Mouse (Mus musculus) CH12.LX (cell line): Measurements from ENCODE around the gene Golm1. TPM values are rescaled to one million over a fixed set of nuclear protein-coding genes. Genes with fewer than 3 reads are reported as not detected.
A peak's percentile ranks its signal among the peaks of the same experiment; 100 is the strongest.

Experiments
- DNase-seq: peaks from one replicate; pipeline ENCODE4 v3.0.0-alpha.2; 2013; ENCODE audit errors: extremely low read depth
- H3K27ac ChIP-seq: 2 replicates; pipeline ENCODE4 v1.5.1; 2012; ENCODE audit warnings: low read depth, mild to moderate bottlenecking, control low read depth, moderate library complexity; ENCODE audit not compliant: insufficient read depth
- H3K27me3 ChIP-seq: replicated peaks from 2 replicates; pipeline ENCODE3; 2012; ENCODE audit warnings: inconsistent platforms
- H3K36me3 ChIP-seq, 2 experiments: replicated peaks in 1 of 2; 2 replicates each; pipeline versions ENCODE3 to v1.6.1; 2012; ENCODE audit warnings: inconsistent platforms in 1 of 2, low read length in 1 of 2, mild to moderate bottlenecking in 1 of 2, mixed read lengths in 1 of 2, moderate library complexity in 1 of 2; ENCODE audit not compliant: control insufficient read depth in 1 of 2, insufficient read depth in 1 of 2
- H3K4me1 ChIP-seq, 2 experiments: 2 replicates each; pipeline ENCODE4 v1.6.1; 2012; ENCODE audit warnings: inconsistent platforms in 1 of 2, moderate library complexity in 1 of 2; ENCODE audit not compliant: insufficient read depth in 2 of 2, control insufficient read depth in 1 of 2
- H3K4me2 ChIP-seq: 2 replicates; pipeline ENCODE4 v1.6.1; 2012; ENCODE audit warnings: low read depth, mild to moderate bottlenecking, control low read depth; ENCODE audit not compliant: poor library complexity, insufficient read depth, severe bottlenecking
- H3K4me3 ChIP-seq, 3 experiments: fragments of 150-350 bp in 1 of 3; sonication (generic) in 1 of 3; replicated peaks in 1 of 3; 2 replicates each; pipeline versions ENCODE3 to v1.5.1; 2011 to 2012; ENCODE audit warnings: low read depth in 2 of 3, low read length in 2 of 3, mild to moderate bottlenecking in 2 of 3, moderate library complexity in 2 of 3, control low read depth in 1 of 3, improper control_type of control experiment in 1 of 3, inconsistent platforms in 1 of 3, mixed read lengths in 1 of 3; ENCODE audit not compliant: poor library complexity in 1 of 3
- H3K79me2 ChIP-seq: replicated peaks from 2 replicates; pipeline ENCODE4 v1.6.1; 2012; ENCODE audit warnings: mild to moderate bottlenecking, moderate library complexity; ENCODE audit not compliant: control insufficient read depth, poor library complexity, insufficient read depth, severe bottlenecking; ENCODE audit errors: extremely low read depth
- H3K9ac ChIP-seq: 2 replicates; pipeline ENCODE4 v1.6.1; 2012; ENCODE audit warnings: low read depth, mild to moderate bottlenecking, control low read depth, moderate library complexity; ENCODE audit not compliant: insufficient read depth
- H3K9me3 ChIP-seq: replicated peaks from 2 replicates; pipeline ENCODE3; 2012; ENCODE audit warnings: low read length, inconsistent platforms, mixed read lengths
- BHLHE40 ChIP-seq: IDR thresholded peaks from 2 replicates; pipeline ENCODE4 v1.6.1; 2011; ENCODE audit warnings: mild to moderate bottlenecking, low read depth, low read length, improper control_type of control experiment
- CHD1 ChIP-seq: IDR thresholded peaks from 2 replicates; pipeline ENCODE4 v1.6.1; 2012; ENCODE audit warnings: low read depth, low read length, improper control_type of control experiment, inconsistent platforms
- E2F4 ChIP-seq: IDR thresholded peaks from 2 replicates; pipeline ENCODE4 v1.6.1; 2011; ENCODE audit warnings: low read depth, low read length, improper control_type of control experiment; ENCODE audit not compliant: insufficient replicate concordance
- ELF1 ChIP-seq: IDR thresholded peaks from 2 replicates; pipeline ENCODE4 v1.6.1; 2014; ENCODE audit warnings: low read depth, mild to moderate bottlenecking, inconsistent platforms, low read length, improper control_type of control experiment
- EP300 ChIP-seq: IDR thresholded peaks from 2 replicates; pipeline ENCODE4 v1.6.1; 2011; ENCODE audit warnings: low read length, improper control_type of control experiment
- GABPA ChIP-seq: IDR thresholded peaks from 2 replicates; pipeline ENCODE4 v1.6.1; 2012; ENCODE audit warnings: low read depth, low read length, improper control_type of control experiment, inconsistent platforms; ENCODE audit not compliant: insufficient replicate concordance
- IRF4 ChIP-seq: IDR thresholded peaks from 2 replicates; pipeline ENCODE4 v1.6.1; 2014; ENCODE audit warnings: low read depth, mild to moderate bottlenecking, inconsistent platforms, low read length, improper control_type of control experiment
- JUND ChIP-seq: conservative IDR thresholded peaks from 2 replicates; pipeline ENCODE4 v1.6.1; 2011; ENCODE audit warnings: low read depth, low read length, improper control_type of control experiment
- KAT2A ChIP-seq: IDR thresholded peaks from 2 replicates; pipeline ENCODE4 v1.6.1; 2012; ENCODE audit warnings: low read length, improper control_type of control experiment, inconsistent platforms; ENCODE audit not compliant: insufficient replicate concordance
- MAFK ChIP-seq: IDR thresholded peaks from 2 replicates; pipeline ENCODE4 v1.6.1; 2011; ENCODE audit warnings: low read length, improper control_type of control experiment; ENCODE audit not compliant: insufficient replicate concordance
- MAX ChIP-seq: IDR thresholded peaks from 2 replicates; pipeline ENCODE4 v1.6.1; 2011; ENCODE audit warnings: low read length, improper control_type of control experiment
- MAZ ChIP-seq: IDR thresholded peaks from 2 replicates; pipeline ENCODE4 v1.6.1; 2012; ENCODE audit warnings: low read depth, mild to moderate bottlenecking, inconsistent platforms, low read length, improper control_type of control experiment, moderate library complexity
- MEF2A ChIP-seq: IDR thresholded peaks from 2 replicates; pipeline ENCODE4 v1.6.1; 2014; ENCODE audit warnings: low read depth, mild to moderate bottlenecking, inconsistent platforms, low read length, improper control_type of control experiment, borderline replicate concordance
- NELFE ChIP-seq: IDR thresholded peaks from 2 replicates; pipeline ENCODE4 v1.6.1; 2011; ENCODE audit warnings: low read depth, low read length, improper control_type of control experiment
- PAX5 ChIP-seq: IDR thresholded peaks from 2 replicates; pipeline ENCODE4 v1.6.1; 2012; ENCODE audit warnings: low read length, inconsistent platforms, mixed read lengths
- POLR2A ChIP-seq: IDR thresholded peaks from 2 replicates; pipeline ENCODE4 v1.6.1; 2011; ENCODE audit warnings: low read depth, mild to moderate bottlenecking, improper control_type of control experiment, low read length
- RAD21 ChIP-seq: IDR thresholded peaks from 2 replicates; pipeline ENCODE4 v1.6.1; 2011; ENCODE audit warnings: low read depth, mild to moderate bottlenecking, low read length, improper control_type of control experiment, moderate library complexity
- RCOR1 ChIP-seq: conservative IDR thresholded peaks from 2 replicates; pipeline ENCODE4 v1.6.1; 2012; ENCODE audit warnings: low read depth, mild to moderate bottlenecking, inconsistent platforms, low read length, improper control_type of control experiment
- SIN3A ChIP-seq: IDR thresholded peaks from 2 replicates; pipeline ENCODE4 v1.6.1; 2012; ENCODE audit warnings: low read length, improper control_type of control experiment, inconsistent platforms
- SMC3 ChIP-seq: IDR thresholded peaks from 2 replicates; pipeline ENCODE4 v1.6.1; 2011; ENCODE audit warnings: low read depth, low read length, improper control_type of control experiment
- TBP ChIP-seq: conservative IDR thresholded peaks from 2 replicates; pipeline ENCODE4 v1.6.1; 2011; ENCODE audit warnings: low read depth, low read length, improper control_type of control experiment
- TCF12 ChIP-seq: IDR thresholded peaks from 2 replicates; pipeline ENCODE4 v1.6.1; 2014; ENCODE audit warnings: low read depth, mild to moderate bottlenecking, inconsistent platforms, low read length, improper control_type of control experiment
- UBTF ChIP-seq: IDR thresholded peaks from 2 replicates; pipeline ENCODE4 v1.6.1; 2012; ENCODE audit warnings: low read depth, mild to moderate bottlenecking, inconsistent platforms, low read length, improper control_type of control experiment, moderate library complexity
- USF1 ChIP-seq: IDR thresholded peaks from 2 replicates; pipeline ENCODE4 v1.6.1; 2014; ENCODE audit warnings: low read depth, mild to moderate bottlenecking, inconsistent platforms, low read length, improper control_type of control experiment
- USF2 ChIP-seq: conservative IDR thresholded peaks from 2 replicates; pipeline ENCODE4 v1.6.1; 2011; ENCODE audit warnings: low read depth, low read length, improper control_type of control experiment
- ZC3H11A ChIP-seq: IDR thresholded peaks from 2 replicates; pipeline ENCODE4 v1.6.1; 2012; ENCODE audit warnings: low read depth, mild to moderate bottlenecking, inconsistent platforms, low read length, improper control_type of control experiment
- ZMIZ1 ChIP-seq: IDR thresholded peaks from 2 replicates; pipeline ENCODE4 v1.6.1; 2012; ENCODE audit warnings: low read depth, mild to moderate bottlenecking, inconsistent platforms, low read length, improper control_type of control experiment
- ZNF384 ChIP-seq: IDR thresholded peaks from 2 replicates; pipeline ENCODE4 v1.6.1; 2012; ENCODE audit warnings: low read depth, low read length, improper control_type of control experiment, inconsistent platforms
- dilution Hi-C: fragments of 300-500 bp; cut with MboI; formaldehyde crosslinking; loops from 2 replicates; pipeline ENCODE4 v1.14.3; 2020; ENCODE audit warnings: low sequenced_read_pairs; ENCODE audit not compliant: extremely low pct_unique_long_range_greater_than_20kb, extremely low pct_ligation_motif_present
- in situ Hi-C: fragments of 300-500 bp; cut with MboI; formaldehyde crosslinking; loops from 3 replicates; pipeline ENCODE4 v1.14.3; 2019; ENCODE audit warnings: low sequenced_read_pairs, low pct_ligation_motif_present, low pct_unique_long_range_greater_than_20kb, mixed read lengths
- polyA plus RNA-seq: library from polyadenylated mRNA; unstranded; fragments of >175 nt; gene quantifications from 2 replicates; pipeline ENCODE4 v1.2.1, GENCODE M21; 2012; ENCODE audit warnings: low read depth; ENCODE audit not compliant: insufficient read length
- total RNA-seq, 2 experiments: library from RNA; depleted of rRNA; stranded (reverse); fragments of 300-350 nt in 1 of 2; fragments of >200 nt in 1 of 2; gene quantifications; 2 replicates each; pipeline ENCODE4 v1.2.3; 2012 to 2014

Golm1 gene
- total and polyA plus RNA-seq, 3 experiments: 14.3 to 18.9 (median 17.4) TPM

DNA sequence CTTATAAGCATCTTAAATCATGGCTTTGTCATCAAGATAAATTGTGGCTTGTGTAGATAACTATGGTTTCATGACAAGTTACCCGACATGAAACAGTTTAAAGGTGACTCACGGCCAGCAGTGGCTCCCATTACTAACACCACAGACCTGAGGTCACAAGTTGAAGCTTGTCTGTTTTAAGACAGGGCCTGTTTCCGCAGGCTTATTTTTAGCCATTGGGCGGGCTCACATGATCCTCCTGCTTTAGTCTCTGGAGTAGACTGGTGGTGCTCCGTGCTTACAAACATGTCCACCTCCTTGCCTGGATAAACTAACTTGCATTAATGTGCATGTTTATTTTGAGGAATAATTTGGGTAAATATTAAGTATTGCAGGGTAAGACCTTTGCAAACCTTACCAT lies 50.7 kb downstream of the Golm1 start (continued):
- TF ChIP-seq NELFE: no peak
- TF ChIP-seq RAD21: no peak; the same call in none of the 2 replicates
- no peak; the same call in 1 of the 2 replicates for TF ChIP-seq TBP
- TF ChIP-seq GABPA: no peak
- TF ChIP-seq E2F4: peak; percentile 53; the same call in 1 of the 2 replicates
- no peak for TF ChIP-seq ZC3H11A
- no peak for TF ChIP-seq UBTF
- TF ChIP-seq ZMIZ1: no peak
- no peak for TF ChIP-seq MAX
- no peak for TF ChIP-seq RCOR1
- TF ChIP-seq JUND: no peak; the same call in 1 of the 2 replicates

DNA sequence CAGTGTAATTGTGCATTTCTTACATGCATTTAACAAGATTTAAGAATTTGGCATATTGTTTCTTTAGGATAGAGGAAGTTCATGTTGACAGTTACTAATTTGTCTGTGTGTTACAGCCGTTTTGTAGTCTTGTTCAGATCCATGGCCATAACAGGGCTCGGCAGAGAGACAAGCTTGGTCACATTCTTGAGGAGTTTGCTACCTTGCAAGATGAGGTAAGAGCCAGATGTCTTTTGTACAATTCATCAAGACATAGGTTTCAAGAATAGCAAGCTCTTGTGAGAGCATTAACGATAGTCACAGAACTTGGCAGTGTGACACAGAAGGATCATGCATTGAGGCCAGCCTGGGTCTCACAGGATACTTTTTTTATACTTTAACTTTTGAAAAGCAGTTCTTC lies 51.2 kb downstream of the Golm1 start:
- no peak for TF ChIP-seq ZMIZ1
- no peak for TF ChIP-seq ELF1
- no peak for TF ChIP-seq KAT2A
- 0 out of 2 replicates have a peak, but pooled peaks have one; percentile 14 for TF ChIP-seq SIN3A
- TF ChIP-seq USF2: no peak
- Histone ChIP-seq H3K4me3 (no peak overlapping the region), H3K79me2 (peaks cover 6% of the 10 kb centered on the region; the same call in 1 of the 2 replicates), H3K27me3 (no peaks in the 10 kb centered on the region), H3K36me3 (peaks cover 24 to 50% of the 10 kb centered on the region in 2 experiments), H3K9me3 (no peaks in the 10 kb centered on the region), H3K27ac (peak overlapping the region; percentile 88), H3K4me2 (peak overlapping the region; percentile 79), H3K4me1 (peaks cover 20 to 64% of the 10 kb centered on the region in 2 experiments), H3K9ac (peak overlapping the region; percentile 57)
- dilution Hi-C loops (no loop called here), in situ Hi-C loops (no loop called here)
- peak; percentile 23 for DNase-seq

DNA sequence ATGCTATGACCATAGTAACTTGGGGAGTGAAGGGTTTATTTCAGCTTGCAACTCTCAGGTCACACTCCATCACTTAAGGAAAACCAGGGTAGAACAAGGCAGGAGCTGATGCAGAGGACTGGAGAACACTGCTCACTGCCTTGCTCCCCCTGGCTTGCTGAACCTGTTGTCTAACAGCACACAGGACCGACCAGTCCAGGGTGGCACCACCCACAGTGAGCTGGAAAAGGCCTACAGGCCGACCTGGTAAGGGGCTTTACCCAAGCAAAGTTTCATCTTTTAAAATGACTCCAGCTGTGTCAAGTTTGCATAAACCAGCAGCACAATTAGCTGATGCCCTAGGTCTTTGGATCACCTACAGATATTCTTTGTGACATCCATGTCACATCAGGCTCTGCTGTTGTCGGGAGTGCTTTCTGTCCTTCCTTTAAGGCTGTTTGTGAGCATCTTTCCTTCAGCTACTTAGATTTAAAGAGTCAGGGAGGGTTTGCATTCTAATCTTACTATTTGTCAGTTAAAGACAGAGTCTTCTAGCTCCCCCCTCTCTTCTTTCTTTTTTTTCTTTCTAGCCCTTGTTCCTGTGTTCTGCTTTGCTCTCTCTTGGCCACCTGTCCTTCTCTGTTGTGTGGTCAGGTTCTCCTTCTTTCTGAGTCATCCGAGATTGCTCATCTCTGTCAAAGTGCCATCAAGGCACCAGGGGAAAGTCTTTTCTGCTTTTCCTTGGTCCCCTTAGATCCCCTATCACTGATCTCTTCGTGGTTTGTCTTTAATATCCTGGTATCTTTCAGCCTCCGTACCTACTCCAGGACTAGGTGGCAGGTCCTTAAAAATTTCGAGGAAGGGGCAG lies 53.7 kb downstream of the Golm1 start:
- in situ Hi-C loops: no loop called here
- Histone ChIP-seq H3K4me2 (peak overlapping the region; percentile 81), H3K36me3 (peaks cover 29 to 50% of the 10 kb centered on the region in 2 experiments), H3K27ac (peak overlapping the region; percentile 98), H3K9ac (peak overlapping the region; percentile 44), H3K27me3 (no peaks in the 10 kb centered on the region), H3K4me3 (peak overlapping the region in 2 of 3 experiments; percentile 12 to 31), H3K4me1 (peaks cover 20 to 64% of the 10 kb centered on the region in 2 experiments), H3K79me2 (peaks cover 6% of the 10 kb centered on the region; the same call in 1 of the 2 replicates), H3K9me3 (no peaks in the 10 kb centered on the region)
- DNase-seq: peak; percentile 90
- dilution Hi-C loops: no loop called here
- TF ChIP-seq PAX5 (no peak), KAT2A (no peak), IRF4 (peak; percentile 82), TCF12 (peak; percentile 83), CHD1 (no peak; the same call in 1 of the 2 replicates), SMC3 (peak; percentile 8; the same call in 1 of the 2 replicates), ZNF384 (peak; percentile 92), RAD21 (no peak; the same call in 1 of the 2 replicates), USF1 (no peak), MAFK (no peak), RCOR1 (peak; percentile 87; the same call in 1 of the 2 replicates), BHLHE40 (no peak), MAZ (no peak), MEF2A (peak; percentile 30; the same call in 1 of the 2 replicates), EP300 (peak; percentile 91), NELFE (no peak; the same call in 1 of the 2 replicates), MAX (no peak), POLR2A (peak; percentile 63)
